Mouse (Mus musculus) hindbrain, embryonic 15.5 days (tissue): ENCODE data around the gene Tcp10c. TPM values are rescaled to one million over a fixed set of nuclear protein-coding genes. Genes with fewer than 3 reads are reported as not detected.
"Not testable (repeated sequence)": the region's sequence is repeated elsewhere in the genome, so short reads cannot be mapped to it uniquely, and the experiment has no call there.

Experiments used
- ATAC-seq: fragments of 200-750 bp; cut with Nextera tagmentation; 2 replicates; pipeline ENCODE4 v1.8.0; 2017; ENCODE audit warnings: low read depth, moderate number of reproducible peaks, moderate TSS enrichment; ENCODE audit not compliant: low FRiP score
- H3K27ac ChIP-seq: fragments of 300-500 bp; sonication (generic); replicated peaks from 2 replicates; pipeline ENCODE4 v1.5.1; 2015; ENCODE audit warnings: mild to moderate bottlenecking, inconsistent platforms
- H3K27me3 ChIP-seq: fragments of 300-500 bp; sonication (generic); 2 replicates; pipeline ENCODE4 v1.6.1; 2015; ENCODE audit warnings: control low read depth, inconsistent platforms
- H3K36me3 ChIP-seq: fragments of 300-500 bp; sonication (generic); 2 replicates; pipeline ENCODE4 v1.6.1; 2015; ENCODE audit warnings: control low read depth, inconsistent platforms
- H3K4me1 ChIP-seq: fragments of 300-500 bp; sonication (generic); replicated peaks from 2 replicates; pipeline ENCODE4 v1.6.1; 2015; ENCODE audit warnings: control low read depth, inconsistent platforms
- H3K4me2 ChIP-seq: fragments of 300-500 bp; sonication (generic); 2 replicates; pipeline ENCODE4 v1.6.1; 2015; ENCODE audit warnings: moderate library complexity, mild to moderate bottlenecking, inconsistent platforms
- H3K4me3 ChIP-seq: fragments of 300-500 bp; sonication (generic); 2 replicates; pipeline ENCODE4 v1.5.1; 2015; ENCODE audit warnings: mild to moderate bottlenecking, inconsistent platforms
- H3K9ac ChIP-seq: fragments of 300-500 bp; sonication (generic); 2 replicates; pipeline ENCODE4 v1.6.1; 2015; ENCODE audit warnings: inconsistent platforms
- H3K9me3 ChIP-seq: fragments of 300-500 bp; sonication (generic); 2 replicates; pipeline ENCODE4 v1.6.1; 2016; ENCODE audit warnings: control low read depth, inconsistent platforms
- whole genome bisulfite sequencing: fragments of 180-500 bp; shearing (Covaris S2); methylation state at CpG from one replicate; pipeline ENCODE4 v1.1.7; 2015; 5-methylcytosine and 5-hydroxymethylcytosine counted together
- polyA plus RNA-seq: library from polyadenylated mRNA; unstranded; fragments of >200 nt; fragmentation: Nextera tagmentation; extraction: Ambion mirVana; gene quantifications from 2 replicates; pipeline ENCODE4 v1.2.1, GENCODE M21; 2015

Tcp10c gene
- 0.05 TPM in 1 of 2 replicates, not detected in the other for polyA plus RNA-seq

- H3K9ac ChIP-seq, H3K4me3 ChIP-seq, H3K27ac ChIP-seq, H3K4me1 ChIP-seq, ATAC-seq, H3K36me3 ChIP-seq, H3K4me2 ChIP-seq, H3K27me3 ChIP-seq, H3K9me3 ChIP-seq: not testable (repeated sequence)
- WGBS, result 89% methylated on average over 4 of the region's 4 CpGs
These were observed at the start of gene Tcp10c for GRCm38 (mm10) chr17:13354521-13354920. Gene Tcp10c, plus strand, starts transcription at chr17:13354572.

DNA sequence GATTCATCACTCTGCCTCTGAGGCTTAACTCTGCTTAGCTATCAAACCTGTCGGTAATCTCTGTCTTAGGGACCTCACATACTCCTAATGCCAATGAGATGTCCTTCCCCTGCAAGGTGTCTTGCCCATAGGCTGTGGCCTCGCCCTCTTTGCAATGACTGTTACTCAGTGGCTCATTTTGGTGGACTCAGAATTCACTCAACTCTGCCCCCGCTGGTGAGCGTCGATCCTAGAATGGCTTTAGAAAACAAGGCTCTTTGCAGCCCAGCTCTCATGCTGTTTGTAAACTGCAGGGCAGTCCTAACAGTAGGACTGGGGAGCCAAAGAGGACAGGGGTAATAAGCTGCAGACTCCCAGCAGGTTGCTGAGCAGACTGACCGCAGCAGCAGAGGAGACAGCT lies 46.5 kb upstream of the Tcp10c start:
- 84% methylated on average over 5 of the region's 6 CpGs for WGBS
- not testable (repeated sequence) for H3K27ac ChIP-seq, H3K27me3 ChIP-seq, H3K4me3 ChIP-seq, H3K4me1 ChIP-seq, H3K36me3 ChIP-seq, H3K4me2 ChIP-seq, H3K9ac ChIP-seq, ATAC-seq
- H3K9me3 ChIP-seq, result peaks cover 12% of the 10 kb centered on the region

DNA sequence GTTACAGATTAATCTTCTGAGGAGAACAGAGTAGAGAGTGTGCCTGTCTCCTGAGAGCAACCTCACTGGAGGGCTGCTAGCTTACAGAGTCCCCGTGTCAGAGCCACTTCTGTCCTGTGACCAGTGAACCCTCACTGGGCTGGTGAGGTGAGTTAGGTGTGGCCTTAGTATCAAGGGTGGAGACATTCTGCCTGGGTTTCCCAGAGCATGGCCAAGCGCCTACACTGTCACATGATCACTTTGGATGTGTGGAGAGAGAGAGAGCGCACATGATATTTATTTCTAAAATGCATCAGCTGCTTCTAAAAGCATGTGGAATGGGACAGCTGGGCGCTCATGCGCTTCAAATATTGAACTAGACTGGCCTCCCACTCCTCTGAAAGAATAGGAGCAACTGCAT lies 46.0 kb upstream of the Tcp10c start:
- WGBS, result 85% methylated on average over 5 of the region's 5 CpGs
- not testable (repeated sequence) for H3K4me3 ChIP-seq, ATAC-seq

DNA sequence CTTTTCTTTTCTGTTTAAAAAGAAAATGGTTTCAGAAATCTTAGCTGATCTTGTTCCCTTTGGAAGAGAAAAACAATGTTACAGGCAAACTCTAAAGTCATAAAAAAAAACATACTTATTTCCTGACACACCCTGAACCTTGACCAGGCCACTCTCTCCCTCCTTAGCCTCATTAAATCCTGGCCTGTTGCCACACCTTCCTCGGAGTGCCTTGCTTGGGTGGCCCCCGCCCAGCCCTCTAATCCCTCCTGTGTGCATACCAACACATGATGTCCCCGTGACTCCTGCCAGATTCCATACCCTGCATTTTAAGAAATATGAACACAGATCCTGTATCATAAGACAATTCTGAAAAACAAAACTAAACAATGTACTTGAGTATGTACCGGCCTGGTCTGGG lies 45.6 kb upstream of the Tcp10c start:
- ATAC-seq, H3K27me3 ChIP-seq, H3K4me1 ChIP-seq, H3K36me3 ChIP-seq, H3K4me3 ChIP-seq, H3K27ac ChIP-seq, H3K9ac ChIP-seq, H3K4me2 ChIP-seq: not testable (repeated sequence)
- 90% methylated on average over 4 of the region's 4 CpGs for WGBS
- H3K9me3 ChIP-seq, result peaks cover 14% of the 10 kb centered on the region

More for the DNA sequence above, 46.0 kb upstream of the Tcp10c start:
- not testable (repeated sequence) for H3K36me3 ChIP-seq, H3K9ac ChIP-seq, H3K27me3 ChIP-seq, H3K27ac ChIP-seq, H3K4me2 ChIP-seq, H3K4me1 ChIP-seq
- H3K9me3 ChIP-seq, result peaks cover 13% of the 10 kb centered on the region

DNA sequence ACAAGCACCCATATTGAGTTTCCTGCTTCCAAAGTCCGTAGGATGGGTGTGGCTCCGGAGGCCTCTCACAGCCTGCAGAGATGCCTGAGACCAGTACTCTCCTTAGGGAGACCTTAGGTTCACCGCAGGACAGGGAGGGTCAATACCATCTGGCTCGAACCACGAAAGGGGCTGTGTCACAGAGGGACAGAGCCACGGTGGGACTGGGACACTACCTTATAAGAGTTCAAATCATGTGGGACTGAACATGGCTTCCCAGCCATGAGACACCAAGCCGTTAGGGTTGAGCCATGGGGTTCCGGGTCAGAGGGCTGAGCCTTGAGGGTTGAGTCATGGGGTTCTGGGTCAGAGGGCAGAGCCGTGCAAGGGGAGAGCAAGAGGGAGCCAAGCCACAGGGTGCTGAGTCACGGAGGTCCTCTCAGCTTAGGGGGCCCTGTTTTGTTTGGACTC lies 45.2 kb upstream of the Tcp10c start:
- not testable (repeated sequence) for H3K27me3 ChIP-seq, H3K4me3 ChIP-seq, H3K36me3 ChIP-seq, H3K4me1 ChIP-seq, H3K9ac ChIP-seq, H3K4me2 ChIP-seq, H3K27ac ChIP-seq
- WGBS, result 90% methylated on average over 10 of the region's 10 CpGs
- H3K9me3 ChIP-seq, result peaks cover 14% of the 10 kb centered on the region
- ATAC-seq, result peak; percentile 55; the same call in 1 of the 2 replicates

DNA sequence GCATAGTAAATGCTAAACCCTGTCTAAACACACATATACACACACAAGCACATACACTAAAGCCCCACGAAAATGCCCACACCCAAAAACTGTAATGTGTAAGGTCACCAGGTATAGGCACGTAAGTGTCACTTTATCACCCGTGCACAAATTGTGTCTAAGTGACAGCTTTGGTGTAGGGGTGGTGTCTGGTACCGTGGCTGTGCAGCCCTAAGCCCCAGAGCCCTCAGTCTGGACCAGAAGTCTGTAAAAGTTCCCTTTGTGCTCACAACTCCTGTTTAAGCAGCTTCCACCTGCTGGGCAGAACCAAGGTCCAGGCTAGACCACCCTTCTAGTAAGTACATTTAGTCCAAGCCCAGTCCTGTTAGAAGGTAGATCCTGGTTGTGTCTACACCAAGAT lies 24.4 kb upstream of the Tcp10c start:
- peaks cover 26% of the 10 kb centered on the region for H3K9me3 ChIP-seq
- 0 out of 2 replicates have a peak, but pooled peaks have one; percentile 54 for ATAC-seq
- not testable (repeated sequence) for H3K27me3 ChIP-seq, H3K4me1 ChIP-seq, H3K4me3 ChIP-seq, H3K4me2 ChIP-seq, H3K27ac ChIP-seq, H3K9ac ChIP-seq, H3K36me3 ChIP-seq
- WGBS, result 87% methylated on average over 4 of the region's 4 CpGs

- H3K4me2 ChIP-seq, H3K36me3 ChIP-seq, H3K4me3 ChIP-seq, H3K27ac ChIP-seq, H3K9ac ChIP-seq, H3K4me1 ChIP-seq, H3K27me3 ChIP-seq: not testable (repeated sequence)
- ATAC-seq, result 0 out of 2 replicates have a peak, but pooled peaks have one; percentile 16
- 86% methylated on average over 4 of the region's 4 CpGs for WGBS
- peaks cover 26% of the 10 kb centered on the region for H3K9me3 ChIP-seq
These were observed 23.2 kb upstream of the Tcp10c start for GRCm38 (mm10) chr17:13331179-13331578.

GRCm38 (mm10) chr17:13332496-13332895 lies 21.9 kb upstream of the Tcp10c start:
- not testable (repeated sequence) for ATAC-seq, H3K4me2 ChIP-seq, H3K4me1 ChIP-seq, H3K27ac ChIP-seq, H3K36me3 ChIP-seq, H3K9ac ChIP-seq, H3K4me3 ChIP-seq, H3K27me3 ChIP-seq
- 89% methylated on average over 8 of the region's 8 CpGs for WGBS
- H3K9me3 ChIP-seq, result peaks cover 28% of the 10 kb centered on the region

GRCm38 (mm10) chr17:13336979-13337749 lies 17.2 kb upstream of the Tcp10c start:
- peak; percentile 88 for ATAC-seq
- WGBS, result 70% methylated on average over 9 of the region's 9 CpGs

GRCm38 (mm10) chr17:13337931-13338330 lies 16.4 kb upstream of the Tcp10c start:
- WGBS, result 74% methylated on average over 1 of the region's 1 CpGs
- not testable (repeated sequence) for H3K36me3 ChIP-seq, H3K4me2 ChIP-seq, H3K4me3 ChIP-seq, H3K27ac ChIP-seq, H3K9me3 ChIP-seq, H3K27me3 ChIP-seq, H3K9ac ChIP-seq, H3K4me1 ChIP-seq
- peak; percentile 32 for ATAC-seq

More at GRCm38 (mm10) chr17:13336979-13337749, 17.2 kb upstream of the Tcp10c start:
- not testable (repeated sequence) for H3K27me3 ChIP-seq, H3K36me3 ChIP-seq, H3K4me1 ChIP-seq, H3K9me3 ChIP-seq, H3K9ac ChIP-seq, H3K4me2 ChIP-seq, H3K27ac ChIP-seq, H3K4me3 ChIP-seq

GRCm38 (mm10) chr17:13340071-13340470 lies 14.3 kb upstream of the Tcp10c start:
- not testable (repeated sequence) for H3K27me3 ChIP-seq, H3K4me3 ChIP-seq, H3K9me3 ChIP-seq, H3K9ac ChIP-seq, H3K4me1 ChIP-seq, H3K4me2 ChIP-seq, H3K27ac ChIP-seq, H3K36me3 ChIP-seq, ATAC-seq
- WGBS, result 83% methylated on average over 1 of the region's 1 CpGs

GRCm38 (mm10) chr17:13345923-13346322 lies 8.4 kb upstream of the Tcp10c start:
- H3K27ac ChIP-seq, H3K9ac ChIP-seq, H3K9me3 ChIP-seq, ATAC-seq, H3K4me3 ChIP-seq, H3K4me2 ChIP-seq, H3K36me3 ChIP-seq, H3K27me3 ChIP-seq, H3K4me1 ChIP-seq: not testable (repeated sequence)
- no CpG with 5 or more reads among the region's 4 CpGs for WGBS

DNA sequence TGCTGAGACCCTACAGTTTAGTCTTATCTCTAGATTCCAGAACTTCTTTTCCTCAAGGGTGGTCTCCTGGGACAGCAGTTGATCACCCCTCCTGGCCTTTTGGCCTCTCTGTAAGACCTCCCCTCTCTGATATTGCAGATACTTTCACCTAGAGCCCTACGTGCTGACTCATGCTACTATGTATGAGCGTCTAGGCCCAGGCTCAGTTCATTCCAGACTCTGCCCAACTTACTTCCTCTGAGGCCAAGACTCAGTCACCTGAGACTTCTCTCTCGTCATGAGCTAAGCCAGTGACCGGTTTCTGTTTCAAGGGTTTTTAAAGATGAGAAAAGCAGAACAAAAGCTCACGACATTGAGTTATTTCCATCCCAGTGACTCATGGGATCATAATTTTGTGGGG lies 4.8 kb upstream of the Tcp10c start:
- not testable (repeated sequence) for H3K9ac ChIP-seq, H3K36me3 ChIP-seq, H3K9me3 ChIP-seq, H3K4me1 ChIP-seq, H3K4me2 ChIP-seq, ATAC-seq, H3K4me3 ChIP-seq, H3K27me3 ChIP-seq, H3K27ac ChIP-seq
- WGBS, result 89% methylated on average over 4 of the region's 5 CpGs
